Mouse (Mus musculus) 3T3-L1 (cell line): ENCODE results near the gene Tmem198.

Experiments
- DNase-seq: peaks from one replicate; pipeline ENCODE4 v3.0.0-alpha.2; 2015; ENCODE audit warnings: low read depth, low spot score

Tmem198 gene

GRCm38 (mm10) chr1:75516703-75517380, 37.5 kb downstream of the Tmem198 start:
- no peak for DNase-seq

- DNase-seq: peak; percentile 22
These were observed 38.7 kb downstream of the Tmem198 start for GRCm38 (mm10) chr1:75517984-75518383.

GRCm38 (mm10) chr1:75518427-75518826, 39.1 kb downstream of the Tmem198 start:
- DNase-seq: no peak

GRCm38 (mm10) chr1:75519576-75519975, 40.2 kb downstream of the Tmem198 start:
- no peak for DNase-seq

- DNase-seq: peak; percentile 99
These were observed 42.1 kb downstream of the Tmem198 start, which contains the start of gene Stk11ip for GRCm38 (mm10) chr1:75521321-75522031. Gene Stk11ip, plus strand, starts transcription at chr1:75521529.

- no peak for DNase-seq
These were observed 45.3 kb downstream of the Tmem198 start for GRCm38 (mm10) chr1:75524679-75525078.

GRCm38 (mm10) chr1:75530546-75530945, 51.2 kb downstream of the Tmem198 start:
- peak; percentile 20 for DNase-seq

GRCm38 (mm10) chr1:75532280-75533172, 53.2 kb downstream of the Tmem198 start:
- no peak for DNase-seq

GRCm38 (mm10) chr1:75533325-75534252, 54.3 kb downstream of the Tmem198 start:
- no peak for DNase-seq
